Mouse (Mus musculus) MEL (cell line): ENCODE measurements around the gene Gipc3. TPM values are rescaled to one million over a fixed set of nuclear protein-coding genes. Genes with fewer than 3 reads are reported as not detected.

Experiments
- DNase-seq: peaks from one replicate; pipeline ENCODE4 v3.0.0; 2011; ENCODE audit warnings: low read depth, low spot score
- H3K27ac ChIP-seq: 2 replicates; pipeline ENCODE4 v1.5.1; 2012; ENCODE audit warnings: low read depth, mild to moderate bottlenecking, control low read depth, low read length, moderate library complexity; ENCODE audit not compliant: control insufficient read depth
- H3K27me3 ChIP-seq, 2 experiments: fragments of 150-350 bp in 1 of 2; sonication (generic) in 1 of 2; 2 replicates each; pipeline ENCODE4 v1.6.1; 2012; ENCODE audit warnings: low read length in 2 of 2, mild to moderate bottlenecking in 2 of 2, improper control_type of control experiment in 1 of 2, moderate library complexity in 1 of 2; ENCODE audit not compliant: insufficient read depth in 2 of 2, control insufficient read depth in 1 of 2
- H3K36me3 ChIP-seq, 2 experiments: 2 replicates each; pipeline ENCODE4 v1.6.1; 2012 to 2014; ENCODE audit warnings: low read length in 2 of 2, improper control_type of control experiment in 1 of 2, inconsistent platforms in 1 of 2, mild to moderate bottlenecking in 1 of 2; ENCODE audit not compliant: insufficient read depth in 2 of 2, control insufficient read depth in 1 of 2
- H3K4me1 ChIP-seq, 2 experiments: fragments of 150-350 bp in 1 of 2; sonication (generic) in 1 of 2; 2 replicates each; pipeline ENCODE4 v1.6.1; 2012; ENCODE audit warnings: low read length in 2 of 2, improper control_type of control experiment in 1 of 2, mild to moderate bottlenecking in 1 of 2; ENCODE audit not compliant: insufficient read depth in 2 of 2, control insufficient read depth in 1 of 2
- H3K4me3 ChIP-seq, 2 experiments: fragments of 150-350 bp in 1 of 2; sonication (generic) in 1 of 2; 2 replicates each; pipeline ENCODE4 v1.5.1; 2012; ENCODE audit warnings: low read depth in 2 of 2, low read length in 2 of 2, mild to moderate bottlenecking in 2 of 2, moderate library complexity in 2 of 2, control low read depth in 1 of 2, improper control_type of control experiment in 1 of 2; ENCODE audit not compliant: control insufficient read depth in 1 of 2, insufficient read depth in 1 of 2
- H3K79me2 ChIP-seq: 2 replicates; pipeline ENCODE4 v1.6.1; 2012; ENCODE audit warnings: mild to moderate bottlenecking, low read length, moderate library complexity; ENCODE audit not compliant: control insufficient read depth, poor library complexity, insufficient read depth
- H3K9ac ChIP-seq: 2 replicates; pipeline ENCODE4 v1.6.1; 2012; ENCODE audit warnings: low read depth, mild to moderate bottlenecking, control low read depth, low read length, moderate library complexity; ENCODE audit not compliant: control insufficient read depth, poor library complexity, severe bottlenecking
- H3K9me3 ChIP-seq: fragments of 150-350 bp; sonication (generic); replicated peaks from 2 replicates; pipeline ENCODE4 v1.6.1; 2012; ENCODE audit warnings: mild to moderate bottlenecking, low read length, improper control_type of control experiment, moderate library complexity; ENCODE audit not compliant: insufficient read depth
- BHLHE40 ChIP-seq: IDR thresholded peaks from 2 replicates; pipeline ENCODE4 v1.6.1; 2012; ENCODE audit warnings: low read depth, mild to moderate bottlenecking, inconsistent platforms, low read length, improper control_type of control experiment, borderline replicate concordance
- CHD1 ChIP-seq: IDR thresholded peaks from 2 replicates; pipeline ENCODE4 v1.6.1; 2012; ENCODE audit warnings: low read depth, mild to moderate bottlenecking, inconsistent platforms, low read length, improper control_type of control experiment
- CTCF ChIP-seq, 3 experiments: IDR thresholded peaks in 2 of 3; conservative IDR thresholded peaks in 1 of 3; 2 replicates each; pipeline ENCODE4 v1.5.1; 2011 to 2012; ENCODE audit warnings: low read length in 3 of 3, low read depth in 2 of 3, mild to moderate bottlenecking in 2 of 3, improper control_type of control experiment in 1 of 3, inconsistent platforms in 1 of 3, mixed read lengths in 1 of 3, moderate library complexity in 1 of 3; ENCODE audit not compliant: control insufficient read depth in 1 of 3, insufficient read depth in 1 of 3, poor library complexity in 1 of 3, severe bottlenecking in 1 of 3
- EP300 ChIP-seq, 2 experiments: IDR thresholded peaks; 2 replicates each; pipeline ENCODE4 v1.6.1; 2011; ENCODE audit warnings: improper control_type of control experiment in 2 of 2, low read length in 2 of 2, low read depth in 1 of 2, mild to moderate bottlenecking in 1 of 2
- ETS1 ChIP-seq: IDR thresholded peaks from 2 replicates; pipeline ENCODE4 v1.6.1; 2012; ENCODE audit warnings: low read depth, mild to moderate bottlenecking, inconsistent platforms, low read length, improper control_type of control experiment, moderate library complexity
- KAT2A ChIP-seq: conservative IDR thresholded peaks from 2 replicates; pipeline ENCODE4 v1.6.1; 2012; ENCODE audit warnings: low read depth, low read length, improper control_type of control experiment, inconsistent platforms
- MAX ChIP-seq: IDR thresholded peaks from 2 replicates; pipeline ENCODE4 v1.6.1; 2011; ENCODE audit warnings: low read length, improper control_type of control experiment
- MEF2A ChIP-seq: IDR thresholded peaks from 2 replicates; pipeline ENCODE4 v1.6.1; 2014; ENCODE audit warnings: low read depth, mild to moderate bottlenecking, inconsistent platforms, low read length, improper control_type of control experiment; ENCODE audit not compliant: poor library complexity, insufficient replicate concordance, severe bottlenecking; ENCODE audit errors: extremely low read depth
- MXI1 ChIP-seq: IDR thresholded peaks from 2 replicates; pipeline ENCODE4 v1.6.1; 2011; ENCODE audit warnings: mild to moderate bottlenecking, low read depth, low read length, improper control_type of control experiment
- NELFE ChIP-seq: IDR thresholded peaks from 2 replicates; pipeline ENCODE4 v1.6.1; 2011; ENCODE audit warnings: low read depth, low read length, improper control_type of control experiment
- NRF1 ChIP-seq: IDR thresholded peaks from 2 replicates; pipeline ENCODE4 v1.6.1; 2014; ENCODE audit warnings: low read depth, mild to moderate bottlenecking, inconsistent platforms, low read length, improper control_type of control experiment, moderate library complexity; ENCODE audit not compliant: poor library complexity, insufficient read depth, severe bottlenecking
- POLR2AphosphoS2 ChIP-seq: IDR thresholded peaks from 2 replicates; pipeline ENCODE4 v1.6.1; 2011; ENCODE audit warnings: low read length, improper control_type of control experiment
- POLR2AphosphoS5 ChIP-seq: IDR thresholded peaks from 2 replicates; pipeline ENCODE4 v1.6.1; 2012; ENCODE audit warnings: low read depth, borderline replicate concordance, mild to moderate bottlenecking, inconsistent platforms, low read length, moderate library complexity, mixed read lengths
- RAD21 ChIP-seq: IDR thresholded peaks from 2 replicates; pipeline ENCODE4 v1.6.1; 2011; ENCODE audit warnings: mild to moderate bottlenecking, low read depth, low read length, improper control_type of control experiment
- SIN3A ChIP-seq: IDR thresholded peaks from 2 replicates; pipeline ENCODE4 v1.6.1; 2012; ENCODE audit warnings: low read length, improper control_type of control experiment, inconsistent platforms
- TAL1 ChIP-seq: IDR thresholded peaks from 2 replicates; pipeline ENCODE4 v1.6.1; 2012; ENCODE audit warnings: mild to moderate bottlenecking, inconsistent platforms, low read length, moderate library complexity, mixed read lengths
- USF1 ChIP-seq: IDR thresholded peaks from 2 replicates; pipeline ENCODE4 v1.6.1; 2014; ENCODE audit warnings: low read depth, mild to moderate bottlenecking, inconsistent platforms, low read length, improper control_type of control experiment, moderate library complexity
- USF2 ChIP-seq, 2 experiments: IDR thresholded peaks; 2 replicates each; pipeline ENCODE4 v1.6.1; 2011 to 2012; ENCODE audit warnings: improper control_type of control experiment in 2 of 2, low read length in 2 of 2, borderline replicate concordance in 1 of 2, inconsistent platforms in 1 of 2, low read depth in 1 of 2, mild to moderate bottlenecking in 1 of 2; ENCODE audit not compliant: insufficient read depth in 1 of 2
- ZMIZ1 ChIP-seq: IDR thresholded peaks from 2 replicates; pipeline ENCODE4 v1.6.1; 2012; ENCODE audit warnings: low read depth, mild to moderate bottlenecking, inconsistent platforms, low read length, improper control_type of control experiment, moderate library complexity
- ZNF384 ChIP-seq: IDR thresholded peaks from 2 replicates; pipeline ENCODE4 v1.6.1; 2012; ENCODE audit warnings: low read depth, mild to moderate bottlenecking, inconsistent platforms, low read length, improper control_type of control experiment
- polyA plus RNA-seq, 2 experiments: library from polyadenylated mRNA; stranded (reverse) in 1 of 2; unstranded in 1 of 2; fragments of >175 nt in 1 of 2; fragments of >200 nt in 1 of 2; gene quantifications; 2 replicates each; pipeline versions ENCODE4 v1.2.1 to v1.2.4; 2012; ENCODE audit warnings: low replicate concordance in 2 of 2, low read depth in 1 of 2; ENCODE audit not compliant: insufficient read length in 2 of 2, insufficient read depth in 1 of 2, missing spikeins in 1 of 2
- total RNA-seq: library from RNA; depleted of rRNA; stranded (reverse); fragments of 300-350 nt; gene quantifications from 2 replicates; pipeline ENCODE4 v1.2.3, GENCODE M21; 2012

Gene Gipc3
- total and polyA plus RNA-seq, 3 experiments: not detected

GRCm38 (mm10) chr10:81332277-81332676 lies 10.8 kb downstream of the Gipc3 start:
- Histone ChIP-seq H3K79me2 (no peaks in the 10 kb centered on the region), H3K36me3 (no peaks in the 10 kb centered on the region), H3K27ac (no peak overlapping the region), H3K9me3 (no peaks in the 10 kb centered on the region), H3K27me3 (no peaks in the 10 kb centered on the region), H3K9ac (no peak overlapping the region), H3K4me1 (no peaks in the 10 kb centered on the region), H3K4me3 (no peak overlapping the region)
- DNase-seq: no peak
- TF ChIP-seq ETS1 (no peak), KAT2A (no peak)

GRCm38 (mm10) chr10:81330007-81330406 lies 13.1 kb downstream of the Gipc3 start:
- no peak overlapping the region for H3K9ac ChIP-seq
- TF ChIP-seq RAD21 (no peak), ZNF384 (no peak), CHD1 (no peak), POLR2AphosphoS2 (no peak), CTCF (IDR thresholded peaks at IDR 0.05 in 2 of 3, conservative IDR thresholded peaks at IDR 0.05 in 1 of 3; ENCODE audit: control insufficient read depth in 1 of 3, insufficient read depth in 1 of 3, low read depth in 2 of 3, low read length in 3 of 3, poor library complexity in 1 of 3, severe bottlenecking in 1 of 3) (no peak), ETS1 (no peak), ZMIZ1 (no peak), USF2 (IDR thresholded peaks at IDR 0.05; ENCODE audit: borderline replicate concordance in 1 of 2, insufficient read depth in 1 of 2, low read depth in 1 of 2, low read length in 2 of 2) (no peak), SIN3A (no peak), MXI1 (no peak), POLR2AphosphoS5 (no peak), MAX (no peak), MEF2A (no peak), NELFE (no peak), EP300 (IDR thresholded peaks at IDR 0.05; ENCODE audit: low read depth in 1 of 2, low read length in 2 of 2) (no peak), BHLHE40 (no peak), TAL1 (no peak), USF1 (no peak), NRF1 (no peak)
- TF ChIP-seq, all 39 proteins: peak for 0
- Histone ChIP-seq H3K4me3 (no peak overlapping the region), H3K27ac (no peak overlapping the region), H3K36me3 (no peaks in the 10 kb centered on the region), H3K79me2 (no peaks in the 10 kb centered on the region), H3K9me3 (no peaks in the 10 kb centered on the region), H3K27me3 (no peaks in the 10 kb centered on the region), H3K4me1 (no peaks in the 10 kb centered on the region)
- DNase-seq: no peak
